Mouse (Mus musculus) forebrain, embryonic 14.5 days (tissue): ENCODE data around the gene Ralgps2. TPM values are rescaled to one million over a fixed set of nuclear protein-coding genes. Genes with fewer than 3 reads are reported as not detected.
A peak's percentile ranks its signal among the peaks of the same experiment; 100 is the strongest.

ENCODE experiments used
- ATAC-seq: fragments of 200-750 bp; cut with Nextera tagmentation; 2 replicates; pipeline ENCODE4 v1.8.0; 2017; ENCODE audit warnings: mild to moderate bottlenecking, moderate library complexity
- DNase-seq: peaks from one replicate; pipeline ENCODE4 v3.0.0-alpha.2; 2015; ENCODE audit warnings: low spot score
- H3K27ac ChIP-seq: fragments of 300-500 bp; sonication (generic); 2 replicates; pipeline ENCODE4 v1.5.1; 2014; ENCODE audit warnings: low read depth, mild to moderate bottlenecking, control low read depth, low read length, moderate library complexity
- H3K27me3 ChIP-seq: fragments of 300-500 bp; sonication (generic); replicated peaks from 2 replicates; pipeline ENCODE4 v1.6.1; 2014; ENCODE audit warnings: low read length, control low read depth, mixed read lengths; ENCODE audit not compliant: control insufficient read depth, insufficient read depth
- H3K36me3 ChIP-seq: fragments of 300-500 bp; sonication (generic); 2 replicates; pipeline ENCODE4 v1.6.1; 2014; ENCODE audit warnings: low read length, control low read depth; ENCODE audit not compliant: control insufficient read depth, insufficient read depth
- H3K4me1 ChIP-seq: fragments of 300-500 bp; sonication (generic); 2 replicates; pipeline ENCODE4 v1.6.1; 2014; ENCODE audit warnings: antibody characterized with exemption, low read length, control low read depth; ENCODE audit not compliant: control insufficient read depth, insufficient read depth
- H3K4me2 ChIP-seq: fragments of 300-500 bp; sonication (generic); 2 replicates; pipeline ENCODE4 v1.6.1; 2014; ENCODE audit warnings: mild to moderate bottlenecking, control low read depth, low read length
- H3K4me3 ChIP-seq: fragments of 300-500 bp; sonication (generic); 2 replicates; pipeline ENCODE4 v1.5.1; 2014; ENCODE audit warnings: low read depth, low read length, control low read depth
- H3K9ac ChIP-seq: fragments of 300-500 bp; sonication (generic); 2 replicates; pipeline ENCODE4 v1.6.1; 2014; ENCODE audit warnings: mild to moderate bottlenecking, low read length, control low read depth, moderate library complexity
- H3K9me3 ChIP-seq: fragments of 300-500 bp; sonication (generic); replicated peaks from 2 replicates; pipeline ENCODE4 v1.6.1; 2016; ENCODE audit warnings: low read length, control low read depth, mixed read lengths; ENCODE audit not compliant: control insufficient read depth
- WGBS: fragments of 180-500 bp; shearing (Covaris S2); extraction: QIAGEN DNeasy Blood & Tissue Kit; methylation state at CpG from one replicate; pipeline ENCODE4 v1.1.7; 2014; 5-methylcytosine and 5-hydroxymethylcytosine counted together
- polyA plus RNA-seq: library from polyadenylated mRNA; unstranded; fragments of >200 nt; fragmentation: Nextera tagmentation; extraction: Ambion mirVana; gene quantifications from 2 replicates; pipeline ENCODE4 v1.2.1, GENCODE M21; 2014

The Ralgps2 gene
- polyA plus RNA-seq, 1 experiment from 2014 or later: 93.0 TPM

- H3K9me3 ChIP-seq: no peaks in the 10 kb centered on the region
- H3K4me1 ChIP-seq: peaks cover 33% of the 10 kb centered on the region
- ATAC-seq (no peak), DNase-seq (peak; percentile 48)
- no peak overlapping the region for H3K4me2 ChIP-seq
- H3K4me3 ChIP-seq: no peak overlapping the region
- H3K27ac ChIP-seq: no peak overlapping the region
- no peaks in the 10 kb centered on the region for H3K36me3 ChIP-seq
- 46% methylated on average over 16 of the region's 16 CpGs for WGBS
- H3K9ac ChIP-seq: no peak overlapping the region
- H3K27me3 ChIP-seq: no peaks in the 10 kb centered on the region
Measured at GRCm38 (mm10) chr1:156780234-156781005, 159.0 kb downstream of the Ralgps2 start.

GRCm38 (mm10) chr1:156779595-156779994, 159.8 kb downstream of the Ralgps2 start:
- Histone ChIP-seq H3K4me2 (0 out of 2 replicates have a peak overlapping the region, but pooled peaks have one; percentile 16), H3K4me1 (peaks cover 33% of the 10 kb centered on the region), H3K36me3 (no peaks in the 10 kb centered on the region), H3K9me3 (no peaks in the 10 kb centered on the region), H3K27ac (no peak overlapping the region), H3K27me3 (no peaks in the 10 kb centered on the region), H3K4me3 (no peak overlapping the region), H3K9ac (no peak overlapping the region)
- ATAC-seq (peak; percentile 59), DNase-seq (peak; percentile 78)
- WGBS: 3% methylated on average over 4 of the region's 4 CpGs

GRCm38 (mm10) chr1:156778977-156779376, 160.4 kb downstream of the Ralgps2 start:
- 0 out of 2 replicates have a peak overlapping the region, but pooled peaks have one; percentile 5 for H3K4me2 ChIP-seq
- H3K4me3 ChIP-seq: no peak overlapping the region
- DNase-seq (no peak), ATAC-seq (peak; percentile 7)
- H3K4me1 ChIP-seq: peaks cover 33% of the 10 kb centered on the region
- no peak overlapping the region for H3K9ac ChIP-seq
- H3K27ac ChIP-seq: no peak overlapping the region
- no peaks in the 10 kb centered on the region for H3K36me3 ChIP-seq
- no peaks in the 10 kb centered on the region for H3K9me3 ChIP-seq
- WGBS: 45% methylated on average over 6 of the region's 6 CpGs
- no peaks in the 10 kb centered on the region for H3K27me3 ChIP-seq

- DNase-seq (no peak), ATAC-seq (no peak)
- H3K36me3 ChIP-seq: no peaks in the 10 kb centered on the region
- peaks cover 33% of the 10 kb centered on the region for H3K4me1 ChIP-seq
- no peaks in the 10 kb centered on the region for H3K27me3 ChIP-seq
- 83% methylated on average over 4 of the region's 4 CpGs for WGBS
- no peak overlapping the region for H3K9ac ChIP-seq
- H3K9me3 ChIP-seq: no peaks in the 10 kb centered on the region
- no peak overlapping the region for H3K4me2 ChIP-seq
- H3K27ac ChIP-seq: no peak overlapping the region
- no peak overlapping the region for H3K4me3 ChIP-seq
Measured at GRCm38 (mm10) chr1:156777896-156778295, 161.5 kb downstream of the Ralgps2 start.

- 93% methylated on average over 7 of the region's 7 CpGs for WGBS
- H3K9ac ChIP-seq: no peak overlapping the region
- H3K4me3 ChIP-seq: no peak overlapping the region
- H3K36me3 ChIP-seq: no peaks in the 10 kb centered on the region
- no peak overlapping the region for H3K4me2 ChIP-seq
- H3K27me3 ChIP-seq: no peaks in the 10 kb centered on the region
- ATAC-seq (no peak), DNase-seq (no peak)
- no peaks in the 10 kb centered on the region for H3K9me3 ChIP-seq
- H3K27ac ChIP-seq: no peak overlapping the region
- peaks cover 18% of the 10 kb centered on the region for H3K4me1 ChIP-seq
Measured at GRCm38 (mm10) chr1:156775983-156776382, 163.4 kb downstream of the Ralgps2 start.

- ATAC-seq (no peak), DNase-seq (no peak)
- Histone ChIP-seq H3K9me3 (no peaks in the 10 kb centered on the region), H3K27me3 (no peaks in the 10 kb centered on the region), H3K4me1 (peaks cover 12% of the 10 kb centered on the region), H3K27ac (no peak overlapping the region), H3K9ac (no peak overlapping the region), H3K4me2 (no peak overlapping the region), H3K36me3 (no peaks in the 10 kb centered on the region), H3K4me3 (no peak overlapping the region)
- 97% methylated on average over 4 of the region's 4 CpGs for WGBS
Measured at GRCm38 (mm10) chr1:156775190-156775589, 164.2 kb downstream of the Ralgps2 start.

- Histone ChIP-seq H3K27me3 (no peaks in the 10 kb centered on the region), H3K4me1 (no peaks in the 10 kb centered on the region), H3K9ac (no peak overlapping the region), H3K36me3 (no peaks in the 10 kb centered on the region), H3K4me3 (no peak overlapping the region), H3K9me3 (no peaks in the 10 kb centered on the region), H3K27ac (no peak overlapping the region), H3K4me2 (no peak overlapping the region)
- ATAC-seq: no peak
- 97% methylated on average over 10 of the region's 10 CpGs for WGBS
- DNase-seq: no peak
Measured at GRCm38 (mm10) chr1:156770845-156771244, 168.6 kb downstream of the Ralgps2 start.

- Histone ChIP-seq H3K9ac (no peak overlapping the region), H3K9me3 (no peaks in the 10 kb centered on the region), H3K27me3 (no peaks in the 10 kb centered on the region), H3K27ac (no peak overlapping the region), H3K4me2 (no peak overlapping the region), H3K36me3 (no peaks in the 10 kb centered on the region), H3K4me3 (no peak overlapping the region), H3K4me1 (no peaks in the 10 kb centered on the region)
- 90% methylated on average over 18 of the region's 18 CpGs for WGBS
- no peak for ATAC-seq
- DNase-seq: no peak
Measured at GRCm38 (mm10) chr1:156769621-156770297, 169.7 kb downstream of the Ralgps2 start.

GRCm38 (mm10) chr1:156769163-156769562, 170.3 kb downstream of the Ralgps2 start:
- WGBS: 81% methylated on average over 5 of the region's 5 CpGs
- ATAC-seq: no peak

More at GRCm38 (mm10) chr1:156769163-156769562, 170.3 kb downstream of the Ralgps2 start:
- Histone ChIP-seq H3K4me3 (no peak overlapping the region), H3K27me3 (no peaks in the 10 kb centered on the region), H3K9me3 (no peaks in the 10 kb centered on the region), H3K9ac (no peak overlapping the region), H3K4me1 (no peaks in the 10 kb centered on the region), H3K36me3 (no peaks in the 10 kb centered on the region), H3K27ac (no peak overlapping the region), H3K4me2 (no peak overlapping the region)
- DNase-seq: no peak
